Mouse (Mus musculus) megakaryocyte-erythroid progenitor cell, adult 5-6 weeks (primary cell): Measurements from ENCODE around the gene Gucy2f. TPM values are rescaled to one million over a fixed set of nuclear protein-coding genes. Genes with fewer than 3 reads are reported as not detected.

Source experiments
- total RNA-seq, 2 experiments: library from RNA; stranded (forward) in 1 of 2; stranded (reverse) in 1 of 2; fragments of 200-1000, 215-1000 nt in 1 of 2; fragments of >200 nt in 1 of 2; fragmentation: Nextera tagmentation in 1 of 2; gene quantifications; 2 replicates each; pipeline ENCODE4 v1.2.3; 2014 to 2017

Gene Gucy2f
- total RNA-seq, 2 experiments from 2014 or later = not detected

Other genes starting within 250 kb of the Gucy2f start
- gene Nxt2, start 29.8 kb upstream of the Gucy2f start, total RNA-seq (2014; fragmentation: Nextera tagmentation) = 3.9 and 7.3 TPM in 2 replicates
- gene Nxt2, start 29.8 kb upstream of the Gucy2f start, total RNA-seq (2017) = 10.6 and 15.8 TPM in 2 replicates
- not detected in 2 replicates for gene Kcne1l, start 109.4 kb upstream of the Gucy2f start, total RNA-seq (2014; fragmentation: Nextera tagmentation)
- gene Kcne1l, start 109.4 kb upstream of the Gucy2f start, total RNA-seq (2017) = not detected in 2 replicates
- gene Acsl4, start 193.6 kb upstream of the Gucy2f start, total RNA-seq (2014; fragmentation: Nextera tagmentation) = 30.9 and 32.4 TPM in 2 replicates
- 34.2 and 43.7 TPM in 2 replicates for gene Acsl4, start 193.6 kb upstream of the Gucy2f start, total RNA-seq (2017)